Mouse (Mus musculus): ENCODE results near the gene Eef1b2. TPM values are rescaled to one million over a fixed set of nuclear protein-coding genes. Genes with fewer than 3 reads are reported as not detected.

Eef1b2 gene
- total and polyA plus RNA-seq, 2 experiments, result 174 to 232 TPM

DNA sequence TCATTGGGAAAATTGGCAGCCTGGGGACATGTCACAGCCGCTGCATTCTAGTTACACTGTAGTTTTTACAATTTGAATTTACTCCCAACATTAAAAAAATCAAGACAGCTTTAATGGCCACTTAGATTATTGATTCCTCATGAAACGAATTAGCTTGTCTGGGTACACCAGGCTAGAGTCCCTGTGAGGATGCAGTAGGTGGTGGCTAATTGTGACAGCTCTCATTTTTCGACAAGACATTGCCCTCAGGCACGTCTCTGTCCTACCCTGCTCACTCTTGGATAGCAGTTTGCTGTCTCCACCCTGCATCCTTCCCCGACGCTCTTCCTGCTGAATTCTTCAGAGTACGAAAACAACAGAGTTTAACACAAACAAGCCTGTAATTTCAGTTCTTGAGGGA is 38.0 kb downstream of the Eef1b2 start:
- no peaks in the 10 kb centered on the region for H3K4me1 ChIP-seq (ENCODE audit: control insufficient read depth, insufficient read depth, low read length)
- H3K4me3 ChIP-seq (ENCODE audit: insufficient read depth, low read depth, low read length), result no peak overlapping the region
- H3K36me3 ChIP-seq (ENCODE audit: control insufficient read depth, insufficient read depth, low read length), result no peaks in the 10 kb centered on the region
- H3K9ac ChIP-seq (ENCODE audit: low read depth, low read length), result no peak overlapping the region
- H3K79me2 ChIP-seq (ENCODE audit: control insufficient read depth, insufficient read depth, low read length), result no peaks in the 10 kb centered on the region
- H3K27me3 ChIP-seq (ENCODE audit: control insufficient read depth, insufficient read depth, low read length), result peaks cover 2% of the 10 kb centered on the region; the same call in 1 of the 2 replicates
- WGBS, result 52% methylated on average over 7 of the region's 7 CpGs
- TF ChIP-seq POLR2A (IDR thresholded peaks at IDR 0.05; ENCODE audit: extremely low read depth, insufficient read depth, low read length) (no peak), CTCF (IDR thresholded peaks at IDR 0.05; ENCODE audit: low read depth, low read length) (no peak)
- H3K27ac ChIP-seq (replicated peaks; ENCODE audit: insufficient read depth, low read depth, low read length), result no peak overlapping the region
- DNase-seq (ENCODE audit: extremely low read depth, low read depth, low spot score), result no peak

DNA sequence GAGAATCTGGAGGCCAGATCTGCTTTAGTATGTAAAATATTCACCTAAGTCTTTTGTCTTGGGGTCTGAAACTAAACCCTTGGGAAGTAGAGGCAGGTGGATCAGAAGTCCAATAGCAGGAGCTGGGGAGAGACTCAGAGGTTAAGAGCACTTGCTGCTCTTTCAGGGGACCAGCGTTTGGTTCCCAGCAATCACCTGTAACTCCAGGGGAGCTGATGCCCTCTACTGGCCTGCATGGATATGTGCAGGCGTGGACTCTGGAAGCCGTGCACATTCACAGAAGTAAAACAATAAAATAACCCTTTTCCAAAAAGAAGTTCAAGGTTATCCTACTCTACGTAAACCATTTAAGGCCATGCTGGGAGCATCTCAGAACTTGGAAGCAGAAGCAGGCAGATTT is 42.7 kb downstream of the Eef1b2 start:
- TF ChIP-seq POLR2A (IDR thresholded peaks at IDR 0.05; ENCODE audit: extremely low read depth, insufficient read depth, low read length), result no peak
- no peak for TF ChIP-seq CTCF (IDR thresholded peaks at IDR 0.05; ENCODE audit: low read depth, low read length)
- H3K9ac ChIP-seq (ENCODE audit: low read depth, low read length), result no peak overlapping the region
- H3K79me2 ChIP-seq (ENCODE audit: control insufficient read depth, insufficient read depth, low read length), result no peaks in the 10 kb centered on the region
- H3K4me1 ChIP-seq (ENCODE audit: control insufficient read depth, insufficient read depth, low read length), result no peaks in the 10 kb centered on the region
- no peak overlapping the region for H3K27ac ChIP-seq (replicated peaks; ENCODE audit: insufficient read depth, low read depth, low read length)
- DNase-seq (ENCODE audit: extremely low read depth, low read depth, low spot score), result no peak
- H3K27me3 ChIP-seq (ENCODE audit: control insufficient read depth, insufficient read depth, low read length), result no peaks in the 10 kb centered on the region
- WGBS, result 91% methylated on average over 4 of the region's 4 CpGs
- no peaks in the 10 kb centered on the region for H3K36me3 ChIP-seq (ENCODE audit: control insufficient read depth, insufficient read depth, low read length)
- H3K4me3 ChIP-seq (ENCODE audit: insufficient read depth, low read depth, low read length), result no peak overlapping the region

DNA sequence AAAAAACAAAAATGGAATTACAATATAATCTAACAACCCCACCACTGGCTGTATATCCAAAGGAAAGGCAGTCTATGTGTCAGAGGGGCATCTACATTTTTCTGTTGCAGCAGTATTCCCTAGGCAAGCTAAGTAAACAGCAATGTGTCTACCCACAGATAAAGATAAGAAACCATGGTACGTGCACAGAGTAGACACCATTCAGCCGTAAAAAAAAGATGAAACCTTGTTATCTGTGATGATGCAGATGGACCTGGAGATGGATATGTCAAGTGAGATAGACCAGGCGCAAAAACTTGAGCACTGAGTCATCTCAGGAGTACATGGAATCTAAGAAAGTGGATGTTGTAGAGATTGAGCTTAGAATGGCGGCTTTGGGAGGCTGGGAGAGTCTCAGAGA is 48.4 kb downstream of the Eef1b2 start:
- WGBS, result 59% methylated on average over 4 of the region's 4 CpGs
- no peak overlapping the region for H3K27ac ChIP-seq (replicated peaks; ENCODE audit: insufficient read depth, low read depth, low read length)
- no peak for DNase-seq (ENCODE audit: extremely low read depth, low read depth, low spot score)
- no peak for TF ChIP-seq CTCF (IDR thresholded peaks at IDR 0.05; ENCODE audit: low read depth, low read length)
- TF ChIP-seq POLR2A (IDR thresholded peaks at IDR 0.05; ENCODE audit: extremely low read depth, insufficient read depth, low read length), result no peak
- no peaks in the 10 kb centered on the region for H3K4me1 ChIP-seq (ENCODE audit: control insufficient read depth, insufficient read depth, low read length)
- no peaks in the 10 kb centered on the region for H3K36me3 ChIP-seq (ENCODE audit: control insufficient read depth, insufficient read depth, low read length)
- H3K27me3 ChIP-seq (ENCODE audit: control insufficient read depth, insufficient read depth, low read length), result no peaks in the 10 kb centered on the region
- no peak overlapping the region for H3K4me3 ChIP-seq (ENCODE audit: insufficient read depth, low read depth, low read length)
- H3K9ac ChIP-seq (ENCODE audit: low read depth, low read length), result no peak overlapping the region
- no peaks in the 10 kb centered on the region for H3K79me2 ChIP-seq (ENCODE audit: control insufficient read depth, insufficient read depth, low read length)

DNA sequence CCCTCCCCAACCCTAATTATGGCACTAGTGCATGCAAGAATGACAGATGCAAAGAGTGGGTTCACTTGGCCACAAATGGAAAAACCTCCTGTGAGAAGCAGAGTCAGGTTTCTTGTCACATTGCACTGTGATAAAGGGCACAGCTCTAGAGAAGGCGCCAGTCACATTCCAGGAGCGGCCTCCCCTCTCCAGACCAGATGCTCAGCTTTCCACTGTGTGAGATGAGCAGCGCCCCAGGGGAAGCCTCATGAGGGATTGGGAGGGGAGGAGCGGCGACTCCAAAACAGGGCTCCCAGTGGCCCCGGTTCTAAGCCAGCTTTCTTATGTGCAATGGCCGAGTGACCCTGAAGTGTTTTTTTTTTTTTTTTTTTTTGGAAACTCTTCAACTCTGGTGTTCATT is 49.3 kb downstream of the Eef1b2 start:
- no peak overlapping the region for H3K27ac ChIP-seq (replicated peaks; ENCODE audit: insufficient read depth, low read depth, low read length)
- H3K79me2 ChIP-seq (ENCODE audit: control insufficient read depth, insufficient read depth, low read length), result no peaks in the 10 kb centered on the region
- H3K27me3 ChIP-seq (ENCODE audit: control insufficient read depth, insufficient read depth, low read length), result no peaks in the 10 kb centered on the region
- no peaks in the 10 kb centered on the region for H3K4me1 ChIP-seq (ENCODE audit: control insufficient read depth, insufficient read depth, low read length)
- no peak for TF ChIP-seq CTCF (IDR thresholded peaks at IDR 0.05; ENCODE audit: low read depth, low read length)
- no peak overlapping the region for H3K4me3 ChIP-seq (ENCODE audit: insufficient read depth, low read depth, low read length)
- no peak for DNase-seq (ENCODE audit: extremely low read depth, low read depth, low spot score)
- no peaks in the 10 kb centered on the region for H3K36me3 ChIP-seq (ENCODE audit: control insufficient read depth, insufficient read depth, low read length)
- WGBS, result 25% methylated on average over 7 of the region's 7 CpGs
- H3K9ac ChIP-seq (ENCODE audit: low read depth, low read length), result no peak overlapping the region

DNA sequence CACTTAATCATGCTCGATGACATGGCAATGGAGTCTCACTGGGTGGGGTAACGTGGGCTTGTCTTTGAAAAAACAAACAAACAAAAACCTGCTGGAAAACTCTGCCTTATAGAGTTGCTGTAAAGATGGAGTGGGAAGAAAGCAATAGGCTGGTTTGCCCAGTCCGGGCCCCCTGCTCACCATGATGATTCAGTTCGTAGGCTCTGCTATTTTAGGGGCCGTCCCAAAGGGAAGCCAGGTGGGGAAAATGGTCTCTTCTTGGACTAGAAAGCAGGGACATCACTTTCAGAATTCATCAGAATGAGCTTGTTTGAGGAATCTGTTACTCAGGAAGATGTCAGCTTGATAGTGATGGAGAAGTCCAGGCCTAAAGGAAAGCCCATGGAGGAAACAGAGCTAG is 50.6 kb downstream of the Eef1b2 start:
- no peak overlapping the region for H3K4me3 ChIP-seq (ENCODE audit: insufficient read depth, low read depth, low read length)
- TF ChIP-seq POLR2A (IDR thresholded peaks at IDR 0.05; ENCODE audit: extremely low read depth, insufficient read depth, low read length), result no peak
- no peak for TF ChIP-seq CTCF (IDR thresholded peaks at IDR 0.05; ENCODE audit: low read depth, low read length)
- H3K9ac ChIP-seq (ENCODE audit: low read depth, low read length), result no peak overlapping the region
- no peaks in the 10 kb centered on the region for H3K27me3 ChIP-seq (ENCODE audit: control insufficient read depth, insufficient read depth, low read length)
- DNase-seq (ENCODE audit: extremely low read depth, low read depth, low spot score), result no peak
- H3K79me2 ChIP-seq (ENCODE audit: control insufficient read depth, insufficient read depth, low read length), result no peaks in the 10 kb centered on the region
- H3K4me1 ChIP-seq (ENCODE audit: control insufficient read depth, insufficient read depth, low read length), result no peaks in the 10 kb centered on the region
- no peak overlapping the region for H3K27ac ChIP-seq (replicated peaks; ENCODE audit: insufficient read depth, low read depth, low read length)
- WGBS, result 72% methylated on average over 5 of the region's 5 CpGs
- no peaks in the 10 kb centered on the region for H3K36me3 ChIP-seq (ENCODE audit: control insufficient read depth, insufficient read depth, low read length)

Other genes starting within 250 kb of the Eef1b2 start
- 5.3 and 6.3 TPM in 2 replicates for gene Ino80d, start 62.2 kb upstream of the Eef1b2 start, total RNA-seq (2014; rRNA removed)
- 3.6 and 5.2 TPM in 2 replicates for gene Ino80d, start 62.2 kb upstream of the Eef1b2 start, polyA plus RNA-seq (2012; rRNA removed)
- 141 and 182 TPM in 2 replicates for gene Ndufs1, start within 50 bp of the Eef1b2 start, total RNA-seq (2014; rRNA removed)
- gene Ndufs1, start within 50 bp of the Eef1b2 start, polyA plus RNA-seq (2012; rRNA removed), result 47.5 and 51.6 TPM in 2 replicates
- not detected in 2 replicates for gene Gpr1, start 37.7 kb downstream of the Eef1b2 start, total RNA-seq (2014; rRNA removed)
- not detected in 2 replicates for gene Gpr1, start 37.7 kb downstream of the Eef1b2 start, polyA plus RNA-seq (2012; rRNA removed)
- gene Zdbf2, start 96.4 kb downstream of the Eef1b2 start, total RNA-seq (2014; rRNA removed), result under 0.01 and 0.07 TPM in 2 replicates
- not detected in 2 replicates for gene Zdbf2, start 96.4 kb downstream of the Eef1b2 start, polyA plus RNA-seq (2012; rRNA removed)

Data from liver, adult 2 months (tissue).